Mouse (Mus musculus) gastrocnemius, postnatal 36 days (tissue): ENCODE data around the gene Rufy4. TPM values are rescaled to one million over a fixed set of nuclear protein-coding genes. Genes with fewer than 3 reads are reported as not detected.

Experiments
- DNase-seq, 2 experiments: peaks; one replicate each; pipeline ENCODE4 v3.0.0; 2022
- intact Hi-C: fragments of 180-260 bp; cut with DNase I; formaldehyde crosslinking; loops from one replicate; pipeline ENCODE4 v1.15.1; 2025
- total RNA-seq, 2 experiments: library from RNA; stranded (reverse); gene quantifications; 2 replicates each; pipeline ENCODE4 v1.2.3; 2021

Rufy4 gene
- total RNA-seq, 2 experiments from 2014 or later, result 0.10 TPM; not detected in 1

DNA sequence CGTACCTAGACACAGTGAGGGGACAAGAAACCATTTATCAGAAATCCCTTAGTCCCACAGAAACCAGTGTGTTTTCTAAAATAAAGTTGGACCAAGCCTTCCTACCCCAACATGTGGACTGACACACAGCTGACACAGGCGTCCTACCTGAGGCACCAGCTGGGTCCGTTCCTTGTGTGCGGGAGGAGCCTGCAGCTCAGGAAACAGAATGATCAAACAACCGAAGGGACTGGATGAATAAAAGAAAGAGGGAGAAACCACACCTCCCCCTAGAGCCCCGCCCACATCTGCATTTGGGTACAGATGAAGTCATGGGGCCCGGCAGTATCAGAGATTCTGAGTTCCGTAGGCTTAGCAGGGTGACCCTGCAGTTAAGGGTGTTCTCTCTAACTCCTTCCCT, 69.1 kb downstream of the Rufy4 start, which contains the start of gene Cxcr1:
TSS of gene Cxcr1 (minus strand) at position 187 of the 400 bp plus-strand sequence.
- intact Hi-C loops, result no loop called here

DNA sequence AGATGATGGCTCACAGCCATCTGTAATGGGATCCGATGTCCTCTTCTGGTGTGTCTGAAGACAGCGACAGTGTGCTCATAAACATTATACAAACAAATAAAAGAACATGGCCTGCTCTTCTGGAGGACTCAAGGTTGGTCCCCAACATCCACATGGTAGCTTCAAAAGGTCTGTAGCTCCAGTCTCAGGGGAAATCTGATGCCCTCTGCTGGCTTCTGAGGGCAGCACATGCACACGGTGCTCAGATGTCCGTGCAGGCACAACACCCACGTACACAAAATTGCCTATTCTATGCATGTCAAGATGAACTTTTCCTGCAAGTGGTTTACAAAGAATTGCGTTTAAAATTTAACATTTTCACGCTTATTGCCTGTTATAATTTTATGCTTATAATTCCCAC, 70.6 kb downstream of the Rufy4 start:
- intact Hi-C loops, result loop anchor here (5.0 kb wide), 1 partner anchor 294 kb away; no protein-coding TSS in a partner anchor
- no peak for DNase-seq

More for the DNA sequence above, 69.1 kb downstream of the Rufy4 start, which contains the start of gene Cxcr1:
- no peak for DNase-seq

- intact Hi-C loops, result loop anchor here (5.0 kb wide), 1 partner anchor 295 kb away; no protein-coding TSS in a partner anchor
- DNase-seq, result no peak
These were observed 71.5 kb downstream of the Rufy4 start for GRCm38 (mm10) chr1:74196621-74197419.

Other genes starting within 250 kb of the Rufy4 start
- gene Tns1, start 1.1 kb upstream of the Rufy4 start, total RNA-seq, result 100 to 1,000 TPM; 194 to 248 TPM
- not detected for gene Cxcr2, start 28.4 kb downstream of the Rufy4 start, total RNA-seq
- not detected for gene Cxcr1, start 69.1 kb downstream of the Rufy4 start, total RNA-seq
- 10 to 100 TPM; 56.1 to 65.1 TPM for gene Arpc2, start 110.5 kb downstream of the Rufy4 start, total RNA-seq
- gene Gpbar1, start 153.0 kb downstream of the Rufy4 start, total RNA-seq, result not detected
- 10 to 100 TPM; 64.7 to 71.3 TPM for gene Aamp, start 159.2 kb downstream of the Rufy4 start, total RNA-seq
- gene Pnkd, start 159.4 kb downstream of the Rufy4 start, total RNA-seq, result 10 to 100 TPM; 53.4 to 54.8 TPM
- 10 to 100 TPM; 23.0 to 28.8 TPM for gene Tmbim1, start 180.1 kb downstream of the Rufy4 start, total RNA-seq
- under 1 TPM in 1 of 2 experiments, not detected in 1; 0.12 TPM for gene Catip, start 236.6 kb downstream of the Rufy4 start, total RNA-seq
- 1 to 10 TPM; 3.0 to 3.9 TPM for gene Slc11a1, start 249.7 kb downstream of the Rufy4 start, total RNA-seq